Mouse (Mus musculus) cerebral cortex, adult 2 months (tissue): Measurements from ENCODE around the gene Tars2.

ENCODE experiments used
- WGBS: fragments of 180-500 bp; shearing (Covaris S2); methylation state at CpG from one replicate; pipeline ENCODE4 v1.1.7; 2018; 5-methylcytosine and 5-hydroxymethylcytosine counted together

Tars2 gene

GRCm38 (mm10) chr3:95732744-95733521, 27.1 kb downstream of the Tars2 start:
- 76% methylated on average over 11 of the region's 11 CpGs for WGBS

- WGBS: 60% methylated on average over 9 of the region's 9 CpGs
Measured at GRCm38 (mm10) chr3:95732297-95732696, 27.7 kb downstream of the Tars2 start.

- 80% methylated on average over 4 of the region's 4 CpGs for WGBS
Measured at GRCm38 (mm10) chr3:95731802-95732201, 28.2 kb downstream of the Tars2 start.

GRCm38 (mm10) chr3:95730431-95730830, 29.6 kb downstream of the Tars2 start:
- 97% methylated on average over 7 of the region's 7 CpGs for WGBS

GRCm38 (mm10) chr3:95728906-95729305, 31.1 kb downstream of the Tars2 start:
- WGBS: 82% methylated on average over 2 of the region's 2 CpGs

- 63% methylated on average over 7 of the region's 7 CpGs for WGBS
Measured at GRCm38 (mm10) chr3:95726696-95727358, 33.2 kb downstream of the Tars2 start.

- 71% methylated on average over 7 of the region's 7 CpGs for WGBS
Measured at GRCm38 (mm10) chr3:95725863-95726262, 34.1 kb downstream of the Tars2 start.

GRCm38 (mm10) chr3:95722386-95722785, 37.6 kb downstream of the Tars2 start:
- WGBS: 82% methylated on average over 3 of the region's 3 CpGs

- WGBS: 93% methylated on average over 2 of the region's 2 CpGs
Measured at GRCm38 (mm10) chr3:95718153-95718552, 41.9 kb downstream of the Tars2 start.

- 96% methylated on average over 1 of the region's 1 CpGs for WGBS
Measured at GRCm38 (mm10) chr3:95716075-95716474, 43.9 kb downstream of the Tars2 start.

- WGBS: 95% methylated on average over 4 of the region's 4 CpGs
Measured at GRCm38 (mm10) chr3:95709044-95709443, 51.0 kb downstream of the Tars2 start.

GRCm38 (mm10) chr3:95707497-95707896, 52.5 kb downstream of the Tars2 start:
- WGBS: 95% methylated on average over 7 of the region's 7 CpGs

- WGBS: 89% methylated on average over 4 of the region's 4 CpGs
Measured at GRCm38 (mm10) chr3:95706273-95706672, 53.7 kb downstream of the Tars2 start.

- 90% methylated on average over 4 of the region's 4 CpGs for WGBS
Measured at GRCm38 (mm10) chr3:95704612-95705011, 55.4 kb downstream of the Tars2 start.

- 94% methylated on average over 3 of the region's 3 CpGs for WGBS
Measured at GRCm38 (mm10) chr3:95703276-95703675, 56.7 kb downstream of the Tars2 start.

- WGBS: 29% methylated on average over 24 of the region's 24 CpGs
Measured at GRCm38 (mm10) chr3:95701877-95702540, 58.0 kb downstream of the Tars2 start.

GRCm38 (mm10) chr3:95701085-95701484, 58.9 kb downstream of the Tars2 start:
- 84% methylated on average over 2 of the region's 2 CpGs for WGBS

GRCm38 (mm10) chr3:95700233-95700681, 59.7 kb downstream of the Tars2 start:
- 59% methylated on average over 6 of the region's 6 CpGs for WGBS

- WGBS: 97% methylated on average over 4 of the region's 4 CpGs
Measured at GRCm38 (mm10) chr3:95698286-95698685, 61.7 kb downstream of the Tars2 start.

- 73% methylated on average over 7 of the region's 7 CpGs for WGBS
Measured at GRCm38 (mm10) chr3:95696360-95696759, 63.6 kb downstream of the Tars2 start.

- whole genome bisulfite sequencing: 78% methylated on average over 3 of the region's 3 CpGs
Measured at GRCm38 (mm10) chr3:95695796-95696195, 64.2 kb downstream of the Tars2 start.
